Mouse (Mus musculus): ENCODE results near the gene Anxa1. TPM values are rescaled to one million over a fixed set of nuclear protein-coding genes. Genes with fewer than 3 reads are reported as not detected.

The Anxa1 gene
- polyA plus RNA-seq (2017; shearing (Covaris generic)): 34.3 TPM

DNA sequence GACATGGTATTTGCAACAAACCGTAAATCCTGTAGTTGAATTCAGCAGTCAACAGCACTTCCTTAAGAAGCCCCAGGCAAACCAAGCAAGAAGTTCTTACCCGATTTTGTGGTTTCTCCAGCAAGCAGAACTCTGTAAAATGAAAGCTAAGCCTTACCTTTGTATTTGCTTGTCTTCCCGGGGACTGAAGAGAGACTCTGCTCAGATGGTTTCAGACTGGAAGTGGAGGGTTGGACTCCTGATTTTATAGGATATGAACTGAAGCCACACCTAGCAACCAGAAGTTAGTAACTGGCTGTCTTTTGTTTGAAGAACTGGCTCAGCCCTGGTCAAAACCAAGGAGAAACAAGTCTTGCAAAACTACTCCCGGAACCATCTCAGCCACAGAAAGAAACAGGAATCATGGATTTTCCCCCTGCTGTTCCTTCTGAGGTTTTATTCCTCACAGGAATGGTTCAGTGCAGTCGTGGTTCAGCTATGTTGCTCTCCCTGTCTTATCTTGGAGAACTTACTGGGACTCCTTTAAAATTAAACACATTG lies at the start of gene Anxa1:
TSS of gene Anxa1 (minus strand) at position 490 of the 540 bp plus-strand sequence.

Other genes with a start within 250 kb of the Anxa1 start
- gene Aldh1a1, start 101.8 kb upstream of the Anxa1 start, polyA plus RNA-seq (2017; shearing (Covaris generic)): not detected